Mouse (Mus musculus) kidney, adult 2 months (tissue): ENCODE measurements around the gene Prps1l3. TPM values are rescaled to one million over a fixed set of nuclear protein-coding genes. Genes with fewer than 3 reads are reported as not detected.

Source experiments
- DNase-seq: peaks from one replicate; pipeline ENCODE4 v3.0.0; 2021
- H3K27ac ChIP-seq: fragments of 200-500 bp; 2 replicates; pipeline ENCODE4 v1.5.1; 2012; ENCODE audit warnings: low read depth, low read length, control low read depth, inconsistent platforms; ENCODE audit not compliant: insufficient read depth
- H3K27me3 ChIP-seq: fragments of 200-500 bp; replicated peaks from 2 replicates; pipeline ENCODE4 v1.6.1; 2012; ENCODE audit warnings: mild to moderate bottlenecking, moderate library complexity, low read length, inconsistent platforms; ENCODE audit not compliant: control insufficient read depth, insufficient read depth
- H3K36me3 ChIP-seq: fragments of 200-500 bp; 2 replicates; pipeline ENCODE4 v1.6.1; 2012; ENCODE audit warnings: mild to moderate bottlenecking, moderate library complexity, low read length, inconsistent platforms; ENCODE audit not compliant: control insufficient read depth, insufficient read depth
- H3K4me1 ChIP-seq: fragments of 200-500 bp; 2 replicates; pipeline ENCODE4 v1.6.1; 2011; ENCODE audit warnings: low read length; ENCODE audit not compliant: control insufficient read depth, insufficient read depth
- H3K4me3 ChIP-seq: fragments of 200-500 bp; 2 replicates; pipeline ENCODE4 v1.5.1; 2011; ENCODE audit warnings: mild to moderate bottlenecking, low read depth, low read length, control low read depth; ENCODE audit not compliant: insufficient read depth
- CTCF ChIP-seq: fragments of 200-500 bp; conservative IDR thresholded peaks from 2 replicates; pipeline ENCODE4 v1.5.1; 2011; ENCODE audit warnings: low read depth, mild to moderate bottlenecking, control low read depth, low read length, moderate library complexity, mixed read lengths; ENCODE audit not compliant: insufficient read depth, insufficient read length
- POLR2A ChIP-seq: fragments of 200-500 bp; IDR thresholded peaks from one replicate; pipeline ENCODE4 v1.6.1; 2011; ENCODE audit warnings: low read depth, low read length, control low read depth
- WGBS: fragments of 180-500 bp; shearing (Covaris S2); methylation state at CpG from one replicate; pipeline ENCODE4 v1.1.7; 2018; 5-methylcytosine and 5-hydroxymethylcytosine counted together
- polyA plus RNA-seq: library from polyadenylated mRNA; depleted of rRNA; stranded (reverse); fragments of >200 nt; gene quantifications from 2 replicates; pipeline ENCODE4 v1.2.3, GENCODE M21; 2012; rRNA removed

Gene Prps1l3
- polyA plus RNA-seq, 1 experiment: 15.0 TPM

GRCm38 (mm10) chr12:57243671-57244495, 13.7 kb downstream of the Prps1l3 start:
- Histone ChIP-seq H3K4me3 (no peak overlapping the region), H3K4me1 (no peaks in the 10 kb centered on the region), H3K27ac (no peak overlapping the region), H3K27me3 (no peaks in the 10 kb centered on the region), H3K36me3 (peaks cover 2% of the 10 kb centered on the region; the same call in 1 of the 2 replicates)
- WGBS: 93% methylated on average over 5 of the region's 5 CpGs
- TF ChIP-seq CTCF (no peak), POLR2A (no peak)
- DNase-seq: no peak

- 58% methylated on average over 2 of the region's 2 CpGs for WGBS
- no peak for DNase-seq
- no peaks in the 10 kb centered on the region for H3K4me1 ChIP-seq
- H3K36me3 ChIP-seq: no peaks in the 10 kb centered on the region
- H3K27ac ChIP-seq: no peak overlapping the region
- TF ChIP-seq POLR2A (no peak), CTCF (no peak)
- H3K4me3 ChIP-seq: no peak overlapping the region
- no peaks in the 10 kb centered on the region for H3K27me3 ChIP-seq
Observed at GRCm38 (mm10) chr12:57258572-57258971, 28.4 kb downstream of the Prps1l3 start.

GRCm38 (mm10) chr12:57275456-57275855, 45.2 kb downstream of the Prps1l3 start:
- H3K4me1 ChIP-seq: no peaks in the 10 kb centered on the region
- 41% methylated on average over 1 of the region's 1 CpGs for WGBS
- DNase-seq: no peak
- no peaks in the 10 kb centered on the region for H3K36me3 ChIP-seq
- no peak for TF ChIP-seq POLR2A
- TF ChIP-seq CTCF: no peak
- H3K27me3 ChIP-seq: no peaks in the 10 kb centered on the region
- H3K4me3 ChIP-seq: no peak overlapping the region
- no peak overlapping the region for H3K27ac ChIP-seq

GRCm38 (mm10) chr12:57281155-57282114, 51.2 kb downstream of the Prps1l3 start:
- H3K27me3 ChIP-seq: no peaks in the 10 kb centered on the region
- 61% methylated on average over 3 of the region's 3 CpGs for WGBS
- H3K36me3 ChIP-seq: no peaks in the 10 kb centered on the region
- DNase-seq: peak; percentile 37
- no peaks in the 10 kb centered on the region for H3K4me1 ChIP-seq
- no peak overlapping the region for H3K27ac ChIP-seq
- TF ChIP-seq POLR2A (no peak), CTCF (0 out of 2 replicates have a peak, but pooled peaks have one; percentile 6)
- no peak overlapping the region for H3K4me3 ChIP-seq

- no peak for TF ChIP-seq CTCF
- no peak for TF ChIP-seq POLR2A
- DNase-seq: no peak
- 79% methylated on average over 5 of the region's 5 CpGs for WGBS
- Histone ChIP-seq H3K4me3 (no peak overlapping the region), H3K27ac (no peak overlapping the region), H3K27me3 (no peaks in the 10 kb centered on the region), H3K4me1 (no peaks in the 10 kb centered on the region), H3K36me3 (no peaks in the 10 kb centered on the region)
Observed at GRCm38 (mm10) chr12:57285303-57286059, 55.3 kb downstream of the Prps1l3 start.

Other genes with a start within 250 kb of the Prps1l3 start
- gene Slc25a21, start 32.9 kb upstream of the Prps1l3 start, polyA plus RNA-seq: 5.0 and 5.3 TPM in 2 replicates
- 1.5 and 1.7 TPM in 2 replicates for gene Mipol1, start within 50 bp of the Prps1l3 start, polyA plus RNA-seq